Mouse (Mus musculus): ENCODE measurements at regions not wholly inside any gene's neighbourhood (a gene's known extent, or its start where the extent isn't known, plus 50 kb on each side); places are given as distances from the start of the nearest gene placed in this dataset.

DNA sequence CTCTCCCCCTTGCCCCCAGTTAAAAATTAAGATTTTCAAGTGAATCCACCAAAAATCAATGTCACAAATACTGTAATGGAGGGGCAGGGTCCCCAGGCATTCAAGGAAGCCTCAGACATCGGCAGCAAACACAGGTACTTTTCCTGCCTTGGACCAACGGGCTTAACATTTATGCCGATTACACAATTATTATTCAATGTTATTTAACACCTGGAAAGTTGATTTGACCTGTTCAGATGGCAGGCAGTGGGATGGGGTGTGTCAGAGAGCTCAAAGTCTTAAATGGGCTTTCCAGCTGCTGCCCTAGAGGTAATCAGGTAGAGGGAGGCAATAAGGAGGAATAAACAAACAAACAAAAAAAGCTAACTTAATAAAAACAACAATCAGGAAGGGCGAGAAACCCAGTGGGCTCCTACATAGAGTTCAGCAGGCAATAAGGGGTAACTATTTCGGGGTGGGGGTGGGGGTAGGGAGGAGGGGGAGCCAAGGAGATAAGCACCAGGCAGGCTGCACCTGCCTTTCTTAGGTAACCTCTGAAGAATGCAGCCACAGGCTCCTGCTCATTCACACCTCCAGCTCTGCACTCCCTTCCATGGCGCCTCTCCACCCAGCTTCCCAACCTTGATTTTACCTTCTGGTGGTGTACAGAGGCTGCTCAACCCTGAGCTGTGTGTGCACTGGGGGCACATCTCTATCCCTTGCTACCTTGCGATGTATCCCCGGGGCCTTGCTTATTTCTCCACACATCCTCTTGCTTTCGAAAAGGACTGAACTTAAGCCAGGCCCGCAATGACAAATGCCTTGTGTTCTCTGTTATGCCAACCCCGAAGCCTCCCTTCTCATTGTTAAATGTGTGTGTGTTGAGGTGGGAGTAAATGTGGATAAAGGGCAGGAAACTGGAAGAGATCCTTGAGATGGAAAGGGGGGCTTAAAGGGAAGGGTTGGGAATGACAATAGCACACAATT is 168.9 kb upstream of the Id2 start:
- DNase-seq (ENCODE audit: low spot score in 2 of 2) = no peak

DNA sequence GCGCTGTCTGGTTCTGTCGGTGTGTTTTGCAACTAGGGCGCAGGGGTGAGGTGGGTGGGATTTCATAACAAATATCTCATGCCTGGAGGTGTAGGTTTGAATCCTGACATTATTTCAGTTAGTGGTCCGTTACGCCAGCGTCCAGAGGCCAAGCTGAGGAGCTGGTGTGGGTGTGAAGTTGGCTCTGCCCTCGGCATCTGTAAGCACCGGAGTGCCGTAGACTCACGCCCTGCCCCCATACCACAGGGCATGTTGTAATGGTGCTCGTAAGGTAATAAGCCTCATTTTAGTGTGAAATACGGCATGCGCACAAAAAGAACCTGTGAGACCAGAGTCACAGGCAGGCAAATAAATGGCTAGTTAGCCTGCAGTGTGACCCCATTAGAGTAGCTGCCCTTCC is 168.1 kb upstream of the Id2 start:
- DNase-seq (ENCODE audit: low spot score in 2 of 2) = no peak

DNA sequence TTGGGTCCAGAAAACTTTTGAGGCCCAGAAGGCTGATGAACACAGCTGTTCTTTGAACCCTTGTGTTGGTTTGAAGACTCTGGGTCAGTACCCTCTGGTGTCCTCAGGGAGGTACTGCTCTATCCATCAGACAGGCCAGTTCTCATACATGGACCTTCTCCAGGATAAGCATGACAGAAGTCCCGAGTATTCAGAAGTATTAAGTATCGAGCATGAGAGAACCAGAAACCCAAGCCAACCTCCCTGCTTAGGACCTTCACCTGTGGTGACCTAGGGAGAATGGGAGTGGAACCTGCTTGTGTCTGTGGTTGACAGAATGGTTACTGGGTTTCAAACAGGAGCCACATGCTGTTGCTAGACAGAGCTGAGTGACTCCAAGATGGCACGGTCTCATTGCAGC is 167.5 kb upstream of the Id2 start:
- DNase-seq (ENCODE audit: low spot score in 2 of 2) = no peak

DNA sequence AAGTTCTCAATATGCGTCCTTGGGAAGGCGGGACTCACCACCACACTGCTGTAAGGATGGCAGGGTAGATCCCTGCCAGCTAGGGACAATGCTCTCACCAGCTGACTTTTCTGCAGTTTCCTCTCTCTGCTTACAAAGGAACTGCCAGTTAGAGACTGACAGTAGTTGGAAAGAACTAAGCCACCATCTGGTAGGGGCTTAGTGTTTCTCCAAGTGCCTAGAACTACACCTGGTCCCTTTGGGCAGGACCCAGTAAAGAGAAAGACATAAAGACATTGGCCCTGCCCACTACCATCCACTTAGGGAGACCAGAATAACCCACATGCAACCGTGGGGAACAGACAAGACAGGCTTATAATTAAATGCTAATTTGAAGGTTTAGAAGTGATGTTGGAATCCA is 165.5 kb upstream of the Id2 start:
- no peak for DNase-seq (ENCODE audit: low spot score in 2 of 2)

DNA sequence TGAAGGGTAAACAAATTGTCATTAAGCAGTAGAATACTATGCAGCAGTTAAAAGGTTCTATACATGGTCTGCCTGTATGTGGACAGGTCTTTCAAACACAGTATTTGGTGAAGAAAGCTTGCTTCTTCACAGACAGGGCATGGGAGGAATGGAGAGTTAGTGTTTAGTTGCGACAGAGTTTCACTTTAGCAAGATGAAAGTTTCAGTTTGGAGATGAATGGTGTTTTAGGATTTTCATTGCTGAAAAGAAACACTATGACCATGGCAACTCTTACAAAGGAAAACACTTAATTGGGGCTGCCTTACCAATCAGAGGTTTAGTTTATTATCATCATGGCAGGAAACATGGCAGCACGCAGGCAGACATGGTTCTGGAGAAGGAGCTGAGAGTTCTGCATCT is 162.2 kb upstream of the Id2 start:
- DNase-seq (ENCODE audit: low spot score in 2 of 2) = no peak

DNA sequence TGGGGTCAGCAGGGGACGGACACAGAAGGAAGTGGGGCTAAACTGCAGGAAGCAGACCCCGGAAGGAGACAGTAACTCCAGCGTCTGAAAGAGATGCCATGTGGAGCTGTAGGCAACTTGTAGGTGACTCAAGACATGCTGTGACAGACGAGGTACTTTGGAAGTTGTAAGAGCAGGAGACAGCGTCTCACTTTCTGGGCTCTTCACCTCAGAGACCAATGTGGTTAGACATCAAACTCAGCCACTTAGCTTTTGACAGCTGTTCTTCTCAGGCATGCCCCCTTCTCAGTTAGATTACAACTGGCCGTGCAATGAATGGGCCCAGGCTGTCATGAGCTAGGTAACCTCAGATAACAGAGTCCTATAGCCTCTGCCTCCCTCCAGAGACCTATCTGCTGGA is 159.3 kb upstream of the Id2 start:
- no peak for DNase-seq (ENCODE audit: low spot score in 2 of 2)

DNA sequence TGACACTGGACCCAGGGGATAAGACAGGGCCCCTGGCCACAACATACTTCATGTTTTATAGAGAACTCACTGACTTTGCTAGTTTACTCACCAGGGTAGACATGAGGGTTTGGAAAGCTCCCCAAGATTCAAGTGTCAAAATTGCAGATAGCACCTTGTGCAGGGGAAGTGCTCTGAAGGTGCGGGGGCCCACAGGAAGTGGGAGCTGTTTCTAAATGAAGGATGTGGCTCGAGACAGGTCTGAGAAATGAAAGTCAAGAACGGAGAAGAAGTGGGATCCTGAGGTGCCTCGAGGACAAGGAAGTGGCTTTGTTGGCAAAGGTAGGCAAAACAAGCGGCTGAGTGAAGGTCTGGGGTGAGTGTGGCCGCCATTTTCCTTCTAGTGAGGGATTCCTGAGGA is 157.8 kb upstream of the Id2 start:
- DNase-seq (ENCODE audit: low spot score in 2 of 2) = no peak

DNA sequence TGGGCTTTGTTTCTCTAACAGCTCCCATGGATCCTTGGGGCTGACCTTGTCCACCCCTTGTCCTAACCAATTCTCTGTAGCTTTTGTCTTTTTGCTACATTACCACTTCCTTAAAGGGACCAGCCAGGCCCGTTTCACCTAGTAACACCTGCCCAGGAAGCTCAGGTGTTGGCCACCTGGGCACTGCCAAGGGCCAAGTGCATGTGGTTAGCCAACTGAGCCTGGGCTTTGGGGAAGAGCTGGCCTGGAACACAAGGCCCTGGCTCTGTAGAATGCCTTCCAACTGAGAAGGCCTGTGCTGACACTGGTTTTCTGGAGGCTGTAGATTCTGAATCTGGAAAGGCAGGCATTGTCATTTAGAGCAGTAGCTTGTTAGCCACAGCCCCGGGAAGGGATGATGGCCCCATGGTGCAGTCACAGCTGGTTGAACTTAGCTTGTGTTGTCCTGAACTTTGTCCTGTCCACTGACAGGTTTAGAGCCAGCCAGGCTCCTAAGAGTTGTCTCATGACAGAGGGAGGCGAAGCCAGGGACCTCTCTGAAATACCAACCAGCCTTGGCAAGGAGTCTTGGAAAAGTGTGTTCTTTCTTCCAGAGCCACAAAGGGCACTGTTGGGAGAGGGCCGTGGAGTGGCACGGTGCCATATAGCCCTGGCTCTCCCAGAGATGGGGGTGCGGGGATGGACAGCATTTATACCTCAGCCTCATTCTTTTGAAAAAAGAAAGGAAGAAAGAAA is 156.0 kb upstream of the Id2 start:
- no peak for DNase-seq (ENCODE audit: low spot score in 2 of 2)

DNA sequence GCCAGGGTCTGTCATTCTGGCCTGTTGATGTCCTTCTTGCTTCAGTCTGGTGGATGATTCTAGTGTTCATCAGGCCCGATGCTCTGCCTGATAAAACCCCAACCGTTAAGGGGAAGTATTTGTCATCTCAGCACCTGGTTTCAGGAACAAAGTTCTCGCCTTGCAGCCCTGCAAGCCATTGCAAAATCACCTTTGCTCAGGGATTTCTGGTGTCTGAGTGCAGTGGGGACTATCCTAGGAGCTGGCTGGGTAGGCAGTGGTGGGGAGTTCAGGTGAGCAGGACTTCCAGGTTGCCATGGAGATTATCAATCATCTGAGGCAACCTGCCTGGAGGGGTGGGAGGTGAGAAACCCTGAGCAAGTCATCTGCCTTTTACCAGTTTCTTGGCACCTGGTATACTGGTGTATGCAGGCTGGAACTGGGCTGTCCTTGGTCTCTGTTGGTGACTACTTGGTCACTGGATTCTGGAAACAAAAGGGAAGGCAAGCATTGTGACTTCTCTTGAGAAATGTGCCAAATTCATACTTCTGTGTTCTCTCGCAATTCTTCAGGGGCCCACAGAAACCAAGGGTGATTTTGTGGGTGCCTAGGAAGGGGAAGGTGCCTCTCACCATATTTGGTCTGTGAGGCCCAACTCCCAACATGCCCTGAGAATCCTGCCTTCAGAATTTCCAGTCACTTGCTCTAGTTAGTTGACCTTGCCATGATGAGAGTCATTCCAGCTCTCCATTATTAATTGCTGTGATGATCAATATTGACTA is 154.7 kb upstream of the Id2 start:
- DNase-seq (ENCODE audit: low spot score in 2 of 2) = no peak

DNA sequence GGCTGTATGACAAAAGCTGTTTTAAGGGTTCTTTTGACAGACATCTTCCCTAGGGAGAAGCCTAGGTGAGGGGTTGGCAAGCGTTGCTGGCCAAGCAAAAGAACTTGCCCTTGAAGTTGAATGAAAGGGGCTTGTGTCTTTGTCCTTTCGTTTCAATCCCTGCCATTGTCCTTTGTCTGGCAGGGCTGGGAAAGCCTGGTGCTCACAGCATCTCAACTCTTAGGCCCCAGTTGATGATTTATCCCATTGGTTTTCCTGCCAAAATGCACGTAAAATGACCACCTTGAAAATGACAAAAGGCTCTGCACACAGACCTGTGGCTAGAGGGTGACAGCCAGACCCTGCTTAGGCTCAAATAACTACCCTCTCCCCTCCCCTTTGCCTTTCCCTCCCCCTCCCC is 153.9 kb upstream of the Id2 start:
- DNase-seq (ENCODE audit: low spot score in 2 of 2) = no peak

DNA sequence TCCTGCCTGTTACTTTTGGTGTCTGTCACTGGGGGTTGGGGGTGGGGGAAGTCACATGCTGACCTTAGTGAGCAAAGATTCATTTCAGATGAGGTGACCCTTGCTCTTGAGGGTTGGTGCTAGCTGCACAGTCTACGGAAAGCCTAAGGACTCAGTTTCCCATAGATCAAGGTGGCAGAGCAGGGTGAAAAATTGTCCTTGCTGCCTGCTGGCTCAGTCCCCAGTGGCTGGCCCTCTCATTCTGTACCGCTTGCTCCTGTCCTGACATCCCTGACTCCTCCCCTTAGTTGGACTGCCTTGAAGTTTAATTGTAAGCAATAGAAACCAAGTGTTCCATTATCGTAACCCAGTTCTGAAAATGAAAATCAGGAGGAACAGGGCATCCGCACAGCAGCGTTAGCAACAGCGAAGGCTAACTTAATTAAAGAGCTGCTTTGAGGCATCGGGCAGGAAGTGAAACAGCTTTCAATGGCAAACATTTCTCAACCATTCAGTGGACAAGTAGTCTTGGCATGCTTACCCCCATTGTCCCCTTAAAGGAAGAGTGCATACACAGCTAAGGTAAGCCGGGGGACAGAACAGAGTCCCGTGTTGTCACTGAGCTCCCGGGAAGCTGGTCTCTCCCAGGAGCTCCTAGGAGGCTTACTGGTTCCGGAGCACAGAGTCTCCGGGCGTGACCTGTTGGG is 151.9 kb upstream of the Id2 start:
- DNase-seq (ENCODE audit: low spot score in 2 of 2) = no peak

DNA sequence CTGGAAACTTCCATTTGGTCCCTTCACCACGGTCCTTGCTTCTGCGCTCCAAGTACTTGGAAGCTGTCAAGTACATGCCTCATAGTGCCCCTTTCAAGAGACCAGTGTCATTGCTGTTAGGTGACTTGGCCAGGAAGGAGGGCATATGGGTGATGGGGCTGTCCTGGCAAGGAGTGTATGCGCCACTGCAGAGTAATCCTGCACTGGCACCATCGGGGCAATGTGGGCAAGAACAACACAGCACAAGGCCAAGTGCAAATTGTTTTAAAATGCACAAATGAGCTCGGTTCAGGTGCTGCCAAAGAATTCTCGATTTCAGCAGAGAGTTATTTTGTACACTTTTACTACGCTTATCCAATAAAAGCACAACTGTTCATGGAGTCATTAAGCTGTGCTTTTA is 149.6 kb upstream of the Id2 start:
- no peak for DNase-seq (ENCODE audit: low spot score in 2 of 2)

DNA sequence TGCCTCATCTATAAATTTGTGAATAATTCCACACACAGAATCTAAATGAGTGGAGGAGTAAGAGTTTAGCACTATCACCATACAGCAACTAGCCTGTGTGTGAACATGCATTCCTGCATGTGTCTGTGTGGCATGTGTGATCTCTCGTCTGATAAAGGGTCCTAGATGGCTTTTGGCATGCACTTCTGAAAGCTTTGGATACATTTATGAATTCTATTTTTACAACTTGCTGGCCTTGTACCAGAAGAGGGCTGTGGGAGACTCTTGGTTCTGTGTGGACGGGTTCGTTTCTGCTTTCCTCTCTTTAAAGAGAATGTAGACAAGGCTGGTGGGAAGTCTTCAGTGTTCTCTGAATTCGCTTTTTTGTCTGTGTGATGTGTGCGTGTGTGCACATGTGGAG is 148.7 kb upstream of the Id2 start:
- DNase-seq (ENCODE audit: low spot score in 2 of 2) = no peak

DNA sequence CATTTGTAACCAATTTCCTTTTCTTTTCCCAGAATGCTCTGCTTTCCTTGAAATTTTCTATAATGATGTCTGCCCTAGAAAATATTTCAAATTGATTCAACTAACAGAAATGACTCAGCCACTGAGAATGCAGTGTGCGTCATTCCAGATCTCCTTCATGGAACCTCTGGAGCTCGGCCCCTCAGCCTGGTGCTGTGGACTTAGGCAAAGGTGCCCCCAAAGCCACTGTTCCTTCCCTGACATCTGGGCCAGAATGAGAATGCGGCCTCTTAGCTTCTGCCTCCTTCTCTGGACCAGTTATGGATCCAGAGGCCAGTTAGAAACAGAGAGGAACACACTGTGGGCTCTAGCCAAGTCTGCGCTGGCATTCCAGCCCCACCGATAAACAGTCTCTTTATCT is 148.3 kb upstream of the Id2 start:
- DNase-seq (ENCODE audit: low spot score in 2 of 2) = no peak

DNA sequence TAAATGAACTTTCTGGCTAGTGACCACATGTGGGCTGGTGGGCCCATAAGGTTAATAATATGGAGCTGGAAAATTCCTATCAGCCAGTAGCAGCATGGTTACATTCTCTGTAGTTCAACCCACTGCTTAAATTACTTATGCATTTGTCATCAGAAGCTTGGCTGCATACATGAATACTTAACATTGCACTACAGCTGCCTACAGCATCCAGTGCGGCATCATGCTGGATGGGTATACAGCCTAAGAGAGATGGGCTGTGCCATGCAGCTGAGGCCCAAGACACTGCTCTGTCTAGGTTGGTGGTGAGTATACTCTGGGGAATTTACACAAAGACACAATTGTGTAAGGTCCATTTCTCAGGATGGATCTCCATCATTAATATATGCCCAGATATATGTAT is 147.7 kb upstream of the Id2 start:
- no peak for DNase-seq (ENCODE audit: low spot score in 2 of 2)

DNA sequence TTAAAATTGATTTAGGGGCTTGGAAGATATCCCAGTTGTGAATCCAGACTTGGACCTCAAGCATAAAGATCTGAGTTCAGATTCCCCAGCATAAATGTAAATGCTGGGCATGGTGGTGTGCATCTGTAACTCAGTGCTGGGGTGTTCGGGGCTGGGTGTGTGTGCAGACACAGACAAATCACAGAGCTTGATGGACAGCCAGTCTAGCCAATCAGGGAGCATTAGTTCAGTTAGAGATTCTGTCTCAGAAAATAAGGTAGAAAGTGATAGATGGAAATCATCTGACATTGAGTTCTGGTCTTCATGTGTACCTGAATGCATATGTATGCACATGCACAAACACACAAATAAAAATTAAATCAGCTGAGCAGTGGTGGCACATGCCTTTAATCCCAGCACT is 147.0 kb upstream of the Id2 start:
- DNase-seq (ENCODE audit: low spot score in 2 of 2) = no peak

DNA sequence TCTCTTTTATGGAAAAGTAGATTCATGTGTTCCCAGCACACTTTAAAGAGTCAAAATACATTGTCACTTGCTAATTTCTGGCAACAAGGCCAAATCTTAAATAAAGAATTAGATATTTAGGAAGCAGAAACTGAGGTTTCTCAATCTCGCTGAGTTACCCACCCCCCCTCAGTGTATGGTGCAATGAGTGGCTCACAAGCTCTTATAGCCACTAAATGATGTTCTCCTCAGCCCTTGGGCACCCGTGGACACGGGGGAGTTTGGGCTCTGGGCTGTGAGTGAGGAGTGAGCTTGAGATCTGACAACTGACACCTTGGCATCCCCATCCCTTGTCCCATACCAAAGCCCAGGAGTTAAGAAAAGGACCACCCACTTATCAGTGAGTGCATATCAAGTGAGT is 145.4 kb upstream of the Id2 start:
- DNase-seq (ENCODE audit: low spot score in 2 of 2) = no peak

DNA sequence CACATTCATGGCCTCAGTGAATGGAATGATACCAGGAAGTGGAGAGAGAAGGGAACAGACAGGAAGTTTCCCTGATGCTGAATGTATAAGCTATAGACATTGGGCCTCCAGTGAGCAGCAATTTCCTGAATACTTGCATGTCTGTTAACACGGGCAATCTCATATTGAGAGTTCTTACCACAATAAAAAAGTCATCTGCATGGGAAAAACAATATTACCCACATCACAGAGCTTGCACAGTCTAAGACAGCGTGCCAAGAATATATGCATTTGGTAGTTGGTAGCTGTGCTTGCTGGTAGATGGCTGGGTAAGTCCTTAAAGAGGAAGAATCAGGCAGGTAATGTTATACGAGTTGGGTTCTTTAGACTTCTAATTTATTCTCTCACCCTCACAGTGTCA is 144.7 kb upstream of the Id2 start:
- DNase-seq (ENCODE audit: low spot score in 2 of 2) = no peak

DNA sequence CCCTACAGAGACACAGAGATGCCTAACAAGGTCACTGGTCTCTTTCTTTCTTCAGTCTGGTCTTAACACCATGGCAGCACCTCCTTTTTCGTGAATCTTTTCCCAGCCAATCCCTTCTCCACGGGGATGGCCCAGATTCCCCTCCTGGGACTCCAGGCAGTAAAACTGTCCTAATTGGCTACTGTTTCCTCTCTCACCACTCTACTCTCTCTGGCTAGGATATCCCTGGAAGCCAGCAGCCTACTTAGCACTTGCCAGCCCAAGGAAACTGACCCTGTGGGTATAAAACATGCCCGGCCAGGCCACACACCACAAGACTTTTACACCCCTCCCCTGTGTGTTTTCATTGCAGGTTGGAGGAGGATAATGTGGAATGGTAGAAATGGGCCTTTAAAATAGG is 143.9 kb upstream of the Id2 start:
- no peak for DNase-seq (ENCODE audit: low spot score in 2 of 2)

DNA sequence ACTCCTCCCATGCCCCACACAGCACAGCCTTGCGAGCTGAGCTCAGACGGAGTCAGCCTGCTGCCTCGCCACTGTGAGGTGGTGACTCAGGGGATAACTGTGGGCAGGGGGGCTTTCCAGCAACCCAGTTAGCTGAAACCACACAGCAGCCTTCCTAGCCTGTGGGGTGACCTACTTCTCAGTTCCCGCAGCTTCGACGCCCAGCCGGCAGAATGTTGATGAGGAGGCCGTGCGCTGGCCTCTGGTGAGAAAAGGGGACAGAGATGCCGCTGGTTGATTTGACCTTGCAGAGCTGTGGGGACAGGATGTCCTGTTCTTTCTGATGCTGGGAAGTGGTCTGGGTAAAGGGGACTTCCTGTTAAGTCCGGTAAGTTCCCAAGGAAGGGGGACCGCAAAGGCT is 143.2 kb upstream of the Id2 start:
- no peak for DNase-seq (ENCODE audit: low spot score in 2 of 2)

DNA sequence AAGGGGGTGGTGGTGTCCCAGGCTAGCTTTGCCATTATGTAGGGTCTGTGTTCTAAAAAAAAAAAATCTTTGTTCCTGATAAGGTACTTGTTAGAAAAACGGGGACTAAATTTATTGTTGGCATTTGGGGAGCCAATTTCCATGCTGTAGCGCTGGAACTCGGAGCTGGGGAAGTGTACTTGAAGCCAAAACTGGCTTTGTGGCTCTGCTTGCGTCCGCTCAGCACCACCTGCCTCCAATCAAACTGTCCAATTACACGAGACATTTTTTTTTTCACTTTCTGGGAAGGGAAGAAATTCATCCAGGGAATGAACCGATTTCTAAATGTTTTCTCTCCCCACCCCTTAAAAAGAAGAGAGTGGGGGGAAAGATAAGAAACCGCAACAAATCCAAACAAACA is 138.1 kb upstream of the Id2 start:
- no peak for DNase-seq (ENCODE audit: low spot score in 2 of 2)

DNA sequence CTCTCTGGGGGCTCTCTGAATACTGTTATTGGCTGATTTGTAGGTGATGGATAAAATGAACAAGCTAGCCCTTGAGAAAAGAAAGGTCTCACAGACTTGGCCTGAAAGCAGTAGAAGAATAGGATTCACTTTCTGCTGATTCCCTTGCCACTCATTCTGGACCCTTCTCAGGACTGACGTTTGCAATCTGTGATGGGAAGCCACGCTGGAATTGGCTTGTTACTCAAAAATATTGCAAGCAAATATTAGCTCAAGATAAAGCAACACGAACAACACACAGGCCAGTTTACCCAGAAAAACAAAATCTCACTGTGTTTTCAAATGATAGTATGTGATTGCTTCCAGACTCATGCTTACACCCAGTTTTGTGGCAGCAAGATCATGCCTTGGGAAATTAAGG is 137.7 kb upstream of the Id2 start:
- no peak for DNase-seq (ENCODE audit: low spot score in 2 of 2)
